Mouse (Mus musculus) C3H10T1/2 (cell line): ENCODE data around the gene Bloc1s3. TPM values are rescaled to one million over a fixed set of nuclear protein-coding genes. Genes with fewer than 3 reads are reported as not detected.

Source experiments
- polyA plus RNA-seq, 2 experiments: library from polyadenylated mRNA; unstranded; fragments of >200 nt; fragmentation: generic; extraction: Trizol; gene quantifications; one replicate each; pipeline ENCODE4 v1.2.1; 2012; ENCODE audit warnings: missing spikeins in 2 of 2

The Bloc1s3 gene
- polyA plus RNA-seq = 1 to 10 TPM; 2.8 to 7.6 TPM

DNA sequence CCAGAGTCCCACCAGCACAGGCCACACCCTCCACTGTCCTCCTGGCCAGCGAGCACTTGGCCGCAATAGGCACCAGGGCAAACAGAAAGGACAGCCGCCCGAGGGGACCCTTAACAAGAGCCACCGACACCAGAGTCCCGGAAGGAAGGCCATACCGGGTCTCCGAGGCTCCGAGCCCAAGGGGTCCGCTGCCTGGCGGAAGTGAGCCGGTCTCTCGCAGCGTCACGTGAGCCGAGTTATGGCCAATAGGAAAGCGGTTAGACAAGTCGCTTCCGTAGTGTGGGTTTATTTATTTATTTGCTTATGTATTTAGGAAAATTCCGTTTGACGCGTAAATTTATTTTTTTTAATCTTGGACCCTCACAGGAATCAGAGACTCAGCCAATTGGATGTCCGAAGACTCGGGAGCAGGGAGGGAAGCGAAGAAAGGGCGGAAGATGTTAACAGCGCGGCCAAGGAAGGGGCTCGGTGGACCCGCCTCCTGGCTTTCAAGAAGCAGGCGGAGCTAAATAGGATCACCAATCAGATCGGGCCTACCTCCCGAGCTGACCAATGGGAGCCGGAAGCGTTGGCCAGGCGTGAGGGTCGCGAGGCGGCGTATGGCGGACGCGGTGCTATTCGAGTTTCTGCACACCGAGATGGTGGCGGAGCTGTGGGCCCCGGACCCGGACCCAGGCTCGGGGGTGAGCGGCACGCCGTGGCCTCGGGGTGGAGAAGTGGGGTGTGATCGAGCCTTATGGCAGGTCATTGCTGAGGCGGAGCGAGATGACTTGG lies at the start of gene Bloc1s3, which contains the start of gene Trappc6a:
TSS of gene Bloc1s3 (minus strand) at position 218 of the 774 bp plus-strand sequence.
TSS of gene Trappc6a (plus strand) at position 246 of the 774 bp plus-strand sequence.

DNA sequence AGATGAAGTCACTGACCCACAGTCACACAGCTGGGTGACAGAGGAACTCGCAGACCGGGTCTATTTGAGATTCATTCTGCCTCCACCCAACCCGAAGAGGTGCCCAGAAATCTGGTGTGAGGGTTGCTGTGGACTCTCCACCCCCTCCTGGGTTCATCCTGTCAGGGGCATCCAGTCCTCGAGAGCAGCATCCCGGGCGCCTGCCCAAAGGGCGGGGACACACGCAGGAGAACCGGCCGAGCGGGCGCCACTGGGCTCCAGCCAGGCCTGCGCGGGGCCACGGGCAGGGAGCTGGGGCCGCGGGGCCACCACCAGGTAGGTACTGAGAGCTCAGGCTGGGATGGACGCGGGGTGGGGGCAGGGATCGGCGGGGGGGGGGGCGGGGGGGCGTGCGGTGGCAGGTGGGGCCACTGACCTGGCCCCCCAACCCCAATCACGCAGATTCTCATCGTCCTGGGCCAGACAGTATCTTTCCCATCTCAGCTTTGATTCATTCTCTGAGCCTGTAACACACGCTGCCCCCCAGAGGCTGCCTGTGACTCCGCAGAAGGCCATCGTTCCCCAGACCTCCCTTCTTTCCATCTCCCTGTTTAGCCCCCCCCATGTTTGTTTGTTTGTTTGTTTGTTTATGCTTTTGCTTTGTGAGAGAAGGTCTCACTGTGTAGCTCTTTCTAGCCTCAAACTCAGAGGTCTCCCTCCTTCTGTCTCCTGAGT lies 9.6 kb upstream of the Bloc1s3 start, which contains the start of gene Nkpd1:
TSS of gene Nkpd1 (plus strand) at position 187 of the 714 bp plus-strand sequence.

DNA sequence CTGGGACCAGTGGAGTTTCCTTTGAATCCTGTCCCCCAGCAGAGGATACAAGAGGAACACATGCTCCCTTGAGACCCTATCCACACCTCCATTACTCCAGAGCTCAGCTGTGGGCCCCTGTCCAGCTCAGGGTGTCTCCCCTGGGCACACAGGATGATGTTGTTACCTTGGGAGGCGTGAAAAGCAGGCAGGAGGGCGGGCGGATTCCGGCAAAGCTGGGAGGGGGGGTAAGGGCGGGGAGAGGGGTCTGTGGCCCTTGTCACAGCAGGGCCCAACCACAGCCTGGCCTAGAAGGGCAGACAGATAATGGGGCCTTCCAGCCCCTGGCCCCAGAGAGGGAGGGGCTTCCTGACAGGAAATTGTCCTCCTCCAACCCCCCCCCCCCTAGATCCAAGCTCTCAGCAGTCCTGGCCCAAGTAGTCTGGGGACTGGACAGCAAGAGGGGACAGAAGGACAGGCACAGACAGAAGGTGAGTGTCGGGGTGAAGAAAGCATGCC lies 45.2 kb downstream of the Bloc1s3 start, which contains the start of gene Exoc3l2:
TSS of gene Exoc3l2 (plus strand) at position 448 of the 498 bp plus-strand sequence.

DNA sequence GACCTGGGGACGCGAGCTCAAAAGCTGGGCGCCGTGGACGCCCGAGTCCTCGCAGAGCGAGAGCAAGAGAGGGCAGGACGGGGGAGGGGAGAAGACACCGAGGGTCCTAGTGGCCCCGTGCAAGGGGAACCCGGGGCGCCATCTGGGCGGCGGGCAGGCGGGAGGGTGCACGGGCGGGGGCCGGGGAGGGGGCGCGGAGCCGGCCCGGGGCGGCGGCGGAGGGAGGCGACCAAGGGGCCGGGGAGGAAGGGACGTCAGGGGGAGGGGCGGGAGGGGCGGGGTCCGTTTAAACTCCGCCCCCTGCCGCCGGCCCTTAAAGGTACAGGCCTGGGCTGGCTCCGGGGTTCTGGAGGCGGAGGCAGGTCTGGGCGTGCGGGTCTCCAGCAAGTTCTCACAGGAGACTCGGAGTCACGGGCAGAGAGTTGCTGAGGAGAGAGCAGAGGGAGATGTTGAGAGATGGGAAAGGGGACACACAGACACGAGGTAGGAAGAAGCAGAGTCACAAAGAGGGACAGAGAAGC lies 49.5 kb downstream of the Bloc1s3 start, which contains the start of gene Mark4:
TSS of gene Mark4 (minus strand) at position 231 of the 521 bp plus-strand sequence.

Other genes with a start within 250 kb of the Bloc1s3 start
- gene Vasp, start 236.6 kb downstream of the Bloc1s3 start, polyA plus RNA-seq = 10 to 100 TPM; 30.1 to 39.1 TPM
- gene Ppm1n, start 228.3 kb downstream of the Bloc1s3 start, polyA plus RNA-seq = not detected
- 1 to 10 TPM in 1 of 2 experiments, under 1 TPM in 1; 0.91 to 1.1 TPM for gene Rtn2, start 225.7 kb downstream of the Bloc1s3 start, polyA plus RNA-seq
- 1 to 10 TPM in 1 of 2 experiments, under 1 TPM in 1; 0.29 to 1.1 TPM for gene Fosb, start 198.3 kb downstream of the Bloc1s3 start, polyA plus RNA-seq
- 100 to 1,000 TPM in 1 of 2 experiments, 10 to 100 TPM in 1; 85.1 to 272 TPM for gene Ercc1, start 163.6 kb downstream of the Bloc1s3 start, polyA plus RNA-seq
- 10 to 100 TPM in 1 of 2 experiments, 1 to 10 TPM in 1; 9.0 to 24.5 TPM for gene Cd3eap, start 148.9 kb downstream of the Bloc1s3 start, polyA plus RNA-seq
- gene Ppp1r13l, start 148.6 kb downstream of the Bloc1s3 start, polyA plus RNA-seq = 1 to 10 TPM; 7.3 to 7.9 TPM
- gene Ercc2, start 126.4 kb downstream of the Bloc1s3 start, polyA plus RNA-seq = 10 to 100 TPM in 1 of 2 experiments, 1 to 10 TPM in 1; 6.7 to 12.5 TPM
- 1 to 10 TPM in 1 of 2 experiments, under 1 TPM in 1; 0.61 to 2.7 TPM for gene Klc3, start 104.3 kb downstream of the Bloc1s3 start, polyA plus RNA-seq
- gene Ckm, start 103.6 kb downstream of the Bloc1s3 start, polyA plus RNA-seq = under 1 TPM in 1 of 2 experiments, not detected in 1; 0.05 TPM
- 10 to 100 TPM in 1 of 2 experiments, 1 to 10 TPM in 1; 7.2 to 16.0 TPM for gene Mark4, start 49.5 kb downstream of the Bloc1s3 start, polyA plus RNA-seq
- gene Exoc3l2, start 45.0 kb downstream of the Bloc1s3 start, polyA plus RNA-seq = under 1 TPM; 0.06 to 0.08 TPM
- 100 to 1,000 TPM in 1 of 2 experiments, 10 to 100 TPM in 1; 46.3 to 112 TPM for gene Trappc6a, start within 50 bp of the Bloc1s3 start, polyA plus RNA-seq
- gene Nkpd1, start 9.5 kb upstream of the Bloc1s3 start, polyA plus RNA-seq = under 1 TPM; 0.01 to 0.32 TPM
- gene Ppp1r37, start 54.7 kb upstream of the Bloc1s3 start, polyA plus RNA-seq = 10 to 100 TPM; 33.3 to 45.0 TPM
- under 1 TPM in 1 of 2 experiments, not detected in 1; 0.07 TPM for gene Zfp296, start 68.9 kb upstream of the Bloc1s3 start, polyA plus RNA-seq
- 100 to 1,000 TPM; 127 to 141 TPM for gene Gemin7, start 69.2 kb upstream of the Bloc1s3 start, polyA plus RNA-seq
- 10 to 100 TPM; 11.9 to 28.1 TPM for gene Clasrp, start 96.1 kb upstream of the Bloc1s3 start, polyA plus RNA-seq
- 10 to 100 TPM; 11.9 to 33.1 TPM for gene Relb, start 121.1 kb upstream of the Bloc1s3 start, polyA plus RNA-seq
- gene Clptm1, start 156.7 kb upstream of the Bloc1s3 start, polyA plus RNA-seq = 10 to 100 TPM; 82.8 to 99.6 TPM
- gene Apoc2, start 169.6 kb upstream of the Bloc1s3 start, polyA plus RNA-seq = under 1 TPM in 1 of 2 experiments, not detected in 1; 0.94 TPM
- not detected for gene Gm44805, start 173.1 kb upstream of the Bloc1s3 start, polyA plus RNA-seq
- gene Apoc4, start 173.1 kb upstream of the Bloc1s3 start, polyA plus RNA-seq = 1 to 10 TPM in 1 of 2 experiments, not detected in 1; 4.6 TPM
- 10 to 100 TPM in 1 of 2 experiments, not detected in 1; 23.3 TPM for gene Apoc1, start 184.3 kb upstream of the Bloc1s3 start, polyA plus RNA-seq
- 10 to 100 TPM in 1 of 2 experiments, under 1 TPM in 1; 0.54 to 25.5 TPM for gene Apoe, start 190.8 kb upstream of the Bloc1s3 start, polyA plus RNA-seq
- 100 to 1,000 TPM in 1 of 2 experiments, 10 to 100 TPM in 1; 73.6 to 172 TPM for gene Tomm40, start 207.1 kb upstream of the Bloc1s3 start, polyA plus RNA-seq
- gene Nectin2, start 242.1 kb upstream of the Bloc1s3 start, polyA plus RNA-seq = 10 to 100 TPM; 10.7 to 22.9 TPM